Mouse (Mus musculus) splenic B cell, adult 2 months (primary cell): Measurements from ENCODE around the gene Sptbn4.

ENCODE experiments used
- DNase-seq: peaks from one replicate; pipeline ENCODE4 v3.0.0-alpha.2; 2011; ENCODE audit warnings: low read depth, low spot score
- H3K27me3 ChIP-seq: 2 replicates; pipeline ENCODE4 v1.6.1; 2012; ENCODE audit warnings: mild to moderate bottlenecking, low read length, moderate library complexity, mixed read lengths; ENCODE audit not compliant: control insufficient read depth, poor library complexity, insufficient read depth, severe bottlenecking
- H3K36me3 ChIP-seq: 2 replicates; pipeline ENCODE4 v1.6.1; 2012; ENCODE audit warnings: mild to moderate bottlenecking, low read length, moderate library complexity, mixed read lengths; ENCODE audit not compliant: control insufficient read depth, poor library complexity, insufficient read depth, severe bottlenecking

Gene Sptbn4

DNA sequence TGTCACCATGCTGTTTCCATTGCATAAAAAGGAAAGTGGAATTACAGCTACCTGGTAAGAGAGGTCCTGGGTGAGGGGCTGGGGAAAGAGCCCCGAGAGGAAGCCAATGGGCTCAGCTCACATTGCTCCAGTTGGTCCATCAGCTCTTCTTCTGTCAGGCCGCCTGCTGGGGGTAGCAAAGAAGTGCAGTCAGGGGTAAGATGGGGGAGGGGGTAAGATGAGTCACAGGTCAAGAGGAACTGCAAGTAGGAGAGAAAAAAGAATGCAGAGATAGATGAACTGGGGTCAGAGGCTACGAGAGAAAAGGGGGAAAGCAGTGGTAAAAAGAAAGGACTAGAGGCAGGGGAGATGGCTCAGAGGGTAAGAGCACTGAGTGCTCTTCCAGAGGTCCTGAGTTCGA, 104.9 kb downstream of the Sptbn4 start:
- Histone ChIP-seq H3K36me3 (peaks cover 2% of the 10 kb centered on the region), H3K27me3 (no peaks in the 10 kb centered on the region)
- DNase-seq, result peak; percentile 70

DNA sequence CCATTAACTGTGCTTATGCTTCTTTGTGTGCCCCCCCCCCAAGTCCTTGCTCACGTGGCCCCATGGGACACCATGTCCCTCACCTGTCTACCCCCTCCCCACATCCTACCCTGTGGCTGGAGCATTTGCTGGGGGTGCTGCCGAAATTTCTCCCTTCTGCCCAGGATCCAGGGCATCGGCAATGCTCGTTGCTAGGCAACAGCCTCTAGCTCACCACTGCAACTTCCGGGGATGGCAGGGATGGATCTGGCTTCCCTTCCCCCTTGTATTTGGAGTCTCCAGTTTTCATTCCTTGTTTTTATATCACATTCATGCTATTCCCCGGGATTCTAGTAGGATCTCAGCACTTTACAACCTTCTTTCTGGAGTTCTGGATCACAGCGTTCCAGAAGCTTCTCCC, 108.0 kb downstream of the Sptbn4 start:
- Histone ChIP-seq H3K27me3 (no peaks in the 10 kb centered on the region), H3K36me3 (no peaks in the 10 kb centered on the region; the same call in none of the 2 replicates)
- no peak for DNase-seq

GRCm38 (mm10) chr7:27339114-27339513, 108.4 kb downstream of the Sptbn4 start:
- DNase-seq, result no peak
- Histone ChIP-seq H3K27me3 (no peaks in the 10 kb centered on the region), H3K36me3 (no peaks in the 10 kb centered on the region; the same call in none of the 2 replicates)

DNA sequence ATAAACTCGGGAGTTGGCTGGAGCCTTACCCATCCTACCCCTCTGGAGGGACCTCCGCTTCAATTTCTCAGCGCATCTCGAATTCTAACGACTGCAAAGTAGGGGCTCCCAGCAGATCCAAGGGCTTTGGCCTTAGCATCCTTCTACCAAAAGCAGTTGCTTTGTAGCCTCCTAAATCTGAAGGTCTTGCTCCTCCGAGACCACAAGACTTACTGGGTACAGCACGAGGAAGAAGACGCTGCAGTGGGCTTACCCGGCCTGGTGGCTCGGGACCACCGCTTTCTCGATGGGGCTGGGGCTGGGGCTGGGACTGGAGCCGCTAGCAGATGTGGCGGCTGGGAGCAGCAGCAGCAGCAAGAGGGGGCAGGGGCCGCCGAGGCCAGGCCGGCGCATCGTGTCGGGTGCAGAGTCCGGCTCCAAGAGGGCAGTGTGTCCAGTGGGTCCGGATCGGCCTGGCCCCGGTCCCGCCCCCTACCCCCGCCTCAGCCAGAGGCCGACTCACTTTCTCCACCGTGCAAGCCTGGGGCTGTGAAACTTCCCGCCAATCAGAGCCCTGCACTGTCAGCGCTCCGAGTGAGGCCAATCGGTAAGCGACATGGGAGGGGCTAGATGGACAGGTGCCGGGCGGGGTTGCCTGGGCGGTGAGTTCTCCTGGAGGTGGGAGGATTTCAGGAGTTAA, 110.2 kb downstream of the Sptbn4 start, which contains the start of gene Ltbp4:
Gene Ltbp4, minus strand, starts transcription at position 518 of the 679 bp plus-strand sequence.
- DNase-seq, result peak; percentile 45
- Histone ChIP-seq H3K36me3 (no peaks in the 10 kb centered on the region; the same call in 1 of the 2 replicates), H3K27me3 (no peaks in the 10 kb centered on the region)

- peak; percentile 93 for DNase-seq
- H3K36me3 ChIP-seq, result no peaks in the 10 kb centered on the region
- H3K27me3 ChIP-seq, result no peaks in the 10 kb centered on the region
These were observed 111.3 kb downstream of the Sptbn4 start for GRCm38 (mm10) chr7:27335928-27336823.

- Histone ChIP-seq H3K36me3 (no peaks in the 10 kb centered on the region), H3K27me3 (no peaks in the 10 kb centered on the region)
- DNase-seq, result no peak
These were observed 112.3 kb downstream of the Sptbn4 start for GRCm38 (mm10) chr7:27335011-27335720.

DNA sequence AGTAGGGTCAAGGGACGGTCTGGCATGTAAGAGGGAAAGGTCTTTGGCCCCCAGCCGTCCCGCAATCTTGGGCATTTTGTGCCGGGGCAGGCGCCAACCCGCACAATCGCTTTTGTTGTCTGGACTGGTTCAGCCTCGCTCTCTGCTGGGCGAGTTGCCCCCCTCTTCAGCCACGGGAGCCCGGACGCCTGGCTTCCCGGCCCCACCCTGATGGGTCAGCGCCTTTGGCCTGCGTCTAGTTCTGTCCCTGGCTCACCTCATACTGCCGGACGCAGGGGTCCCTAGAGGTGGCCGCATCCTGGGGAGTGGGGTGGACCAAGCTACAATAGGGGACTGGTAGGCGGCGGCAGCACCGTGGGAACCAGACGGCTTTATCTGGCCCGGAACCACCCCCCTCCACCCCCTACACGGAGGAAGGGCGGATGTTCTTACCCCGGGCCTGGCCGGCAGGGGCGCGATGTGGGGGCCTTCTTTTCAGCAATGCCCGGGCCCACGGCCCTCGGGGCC, 113.0 kb downstream of the Sptbn4 start:
- peak; percentile 41 for DNase-seq
- Histone ChIP-seq H3K27me3 (no peaks in the 10 kb centered on the region), H3K36me3 (no peaks in the 10 kb centered on the region)

DNA sequence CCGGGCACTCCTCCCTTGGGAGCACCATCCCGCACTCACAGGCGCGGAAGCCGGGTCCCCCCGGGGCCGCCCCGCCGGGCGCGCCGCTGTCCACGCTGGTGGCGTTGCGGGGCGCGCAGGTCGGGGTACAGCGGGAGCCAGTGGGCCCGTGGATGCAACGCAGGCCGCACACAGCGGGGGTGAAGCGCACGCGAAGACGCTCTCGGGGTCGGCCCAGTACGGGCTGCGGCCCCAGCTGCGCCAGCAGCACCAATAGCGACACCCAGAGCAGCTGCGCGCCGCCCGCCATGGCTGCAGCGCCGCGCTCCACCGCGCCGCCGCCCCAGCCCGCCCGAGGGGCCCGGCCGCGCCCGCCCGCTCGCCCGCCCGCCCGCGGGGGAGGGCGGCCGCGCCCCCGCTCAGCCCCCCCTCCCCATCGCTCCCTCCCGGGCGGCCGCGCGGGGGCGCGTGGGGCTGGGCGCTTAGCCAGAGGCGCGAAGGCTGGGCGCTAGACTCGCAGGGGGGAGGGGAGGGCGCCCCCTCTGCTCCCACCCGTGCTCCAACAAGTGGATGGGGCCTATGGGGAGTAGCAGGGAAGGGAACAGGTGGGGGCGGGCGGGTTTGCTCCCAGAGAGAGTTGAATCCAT, 114.1 kb downstream of the Sptbn4 start:
- peak; percentile 35 for DNase-seq
- Histone ChIP-seq H3K36me3 (no peaks in the 10 kb centered on the region), H3K27me3 (no peaks in the 10 kb centered on the region)

- H3K36me3 ChIP-seq, result no peaks in the 10 kb centered on the region
- no peaks in the 10 kb centered on the region for H3K27me3 ChIP-seq
- DNase-seq, result peak; percentile 92
These were observed 114.9 kb downstream of the Sptbn4 start for GRCm38 (mm10) chr7:27332353-27333199.

DNA sequence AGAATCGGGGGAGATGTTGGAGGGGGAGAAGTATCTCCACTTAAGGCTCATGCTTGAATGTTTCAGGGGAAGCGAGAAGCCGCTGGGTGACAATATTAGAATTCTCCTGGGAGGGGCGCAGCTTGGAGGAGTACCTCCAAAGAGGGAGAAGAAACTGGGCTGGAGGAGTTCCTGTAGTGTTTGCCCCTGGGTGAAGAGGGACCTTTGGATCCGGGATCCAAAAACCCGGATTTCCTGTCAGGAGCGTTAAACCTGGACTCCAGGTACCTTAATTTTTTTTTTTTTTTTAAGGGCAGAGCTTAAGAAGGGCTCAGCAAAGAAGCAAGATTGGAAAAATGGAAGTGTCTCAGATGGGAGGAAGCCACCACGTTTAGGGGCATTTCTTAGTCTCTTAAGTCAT, 115.6 kb downstream of the Sptbn4 start:
- Histone ChIP-seq H3K36me3 (no peaks in the 10 kb centered on the region), H3K27me3 (no peaks in the 10 kb centered on the region)
- peak; percentile 20 for DNase-seq

- no peaks in the 10 kb centered on the region for H3K36me3 ChIP-seq
- DNase-seq, result no peak
- H3K27me3 ChIP-seq, result no peaks in the 10 kb centered on the region
These were observed 116.0 kb downstream of the Sptbn4 start for GRCm38 (mm10) chr7:27331541-27331851.

GRCm38 (mm10) chr7:27330709-27331540, 116.6 kb downstream of the Sptbn4 start:
- H3K27me3 ChIP-seq, result no peaks in the 10 kb centered on the region
- peak; percentile 94 for DNase-seq

GRCm38 (mm10) chr7:27329981-27330380, 117.5 kb downstream of the Sptbn4 start:
- Histone ChIP-seq H3K36me3 (no peaks in the 10 kb centered on the region), H3K27me3 (no peaks in the 10 kb centered on the region)
- DNase-seq, result peak; percentile 6

More at GRCm38 (mm10) chr7:27330709-27331540, 116.6 kb downstream of the Sptbn4 start:
- no peaks in the 10 kb centered on the region for H3K36me3 ChIP-seq
